Mouse (Mus musculus) stomach, embryonic 14.5 days (tissue): ENCODE results near the gene Smoc1. TPM values are rescaled to one million over a fixed set of nuclear protein-coding genes. Genes with fewer than 3 reads are reported as not detected.

Source experiments
- ATAC-seq: fragments of 200-750 bp; cut with Nextera tagmentation; 2 replicates; pipeline ENCODE4 v1.8.0; 2017; ENCODE audit warnings: low read depth, moderate TSS enrichment; ENCODE audit not compliant: insufficient number of reproducible peaks, insufficient read depth, low FRiP score
- H3K27ac ChIP-seq: fragments of 300-500 bp; sonication (generic); 2 replicates; pipeline ENCODE4 v1.5.1; 2014; ENCODE audit warnings: mild to moderate bottlenecking, low read length, moderate library complexity, mixed read lengths
- H3K27me3 ChIP-seq: fragments of 300-500 bp; sonication (generic); 2 replicates; pipeline ENCODE4 v1.6.1; 2014; ENCODE audit warnings: low read length, control low read depth, mixed read lengths; ENCODE audit not compliant: control insufficient read depth, insufficient read depth
- H3K36me3 ChIP-seq: fragments of 300-500 bp; sonication (generic); 2 replicates; pipeline ENCODE4 v1.6.1; 2014; ENCODE audit warnings: mild to moderate bottlenecking, control low read depth, low read length, moderate library complexity, mixed read lengths; ENCODE audit not compliant: control insufficient read depth, insufficient read depth
- H3K4me1 ChIP-seq: fragments of 300-500 bp; sonication (generic); 2 replicates; pipeline ENCODE4 v1.6.1; 2014; ENCODE audit warnings: low read length, control low read depth, mixed read lengths; ENCODE audit not compliant: control insufficient read depth, insufficient read depth
- H3K4me2 ChIP-seq: fragments of 300-500 bp; sonication (generic); replicated peaks from 2 replicates; pipeline ENCODE4 v1.6.1; 2014; ENCODE audit warnings: low read depth, low read length, control low read depth
- H3K4me3 ChIP-seq: fragments of 300-500 bp; sonication (generic); 2 replicates; pipeline ENCODE4 v1.5.1; 2014; ENCODE audit warnings: low read depth, low read length, control low read depth
- H3K9ac ChIP-seq: fragments of 300-500 bp; sonication (generic); replicated peaks from 2 replicates; pipeline ENCODE4 v1.6.1; 2014; ENCODE audit warnings: low read depth, mild to moderate bottlenecking, control low read depth, low read length, moderate library complexity, mixed read lengths
- H3K9me3 ChIP-seq: fragments of 300-500 bp; sonication (generic); 2 replicates; pipeline ENCODE4 v1.6.1; 2016; ENCODE audit warnings: low read depth, low read length, control low read depth; ENCODE audit not compliant: control insufficient read depth
- WGBS: fragments of 180-500 bp; shearing (Covaris S2); extraction: QIAGEN DNeasy Blood & Tissue Kit; methylation state at CpG from one replicate; pipeline ENCODE4 v1.1.7; 2014; 5-methylcytosine and 5-hydroxymethylcytosine counted together
- polyA plus RNA-seq: library from polyadenylated mRNA; unstranded; fragments of >200 nt; fragmentation: Nextera tagmentation; extraction: Ambion mirVana; gene quantifications from 2 replicates; pipeline ENCODE4 v1.2.1, GENCODE M21; 2014

The Smoc1 gene
- polyA plus RNA-seq, 1 experiment from 2014 or later, result 4.7 TPM

- no peaks in the 10 kb centered on the region for H3K9me3 ChIP-seq
- no peaks in the 10 kb centered on the region for H3K27me3 ChIP-seq
- no peak for ATAC-seq
- no peak overlapping the region for H3K9ac ChIP-seq
- no peak overlapping the region for H3K4me3 ChIP-seq
- no peaks in the 10 kb centered on the region for H3K36me3 ChIP-seq
- 69% methylated on average over 3 of the region's 3 CpGs for WGBS
- no peak overlapping the region for H3K4me2 ChIP-seq
- H3K27ac ChIP-seq, result no peak overlapping the region
- H3K4me1 ChIP-seq, result no peaks in the 10 kb centered on the region
Measured at GRCm38 (mm10) chr12:81188423-81188822, 161.8 kb downstream of the Smoc1 start.

DNA sequence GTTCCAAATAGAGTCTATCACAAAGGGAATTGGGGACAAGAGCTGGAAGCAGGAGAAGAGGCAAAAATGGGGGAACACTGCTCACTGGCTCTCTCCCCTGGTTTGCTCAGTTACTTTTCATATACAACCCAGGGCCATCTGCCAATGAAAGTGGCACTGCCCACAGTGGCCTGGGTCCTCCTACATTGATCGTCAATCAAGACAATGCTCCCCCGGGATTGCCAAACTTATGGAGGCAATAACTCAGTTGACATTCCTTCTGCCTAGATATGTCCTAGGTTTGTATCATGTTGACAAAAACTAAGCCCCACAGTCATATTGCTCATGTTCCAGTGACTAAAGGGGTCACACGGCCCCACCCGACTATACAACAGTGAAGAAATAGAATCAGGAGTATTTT lies 162.4 kb downstream of the Smoc1 start:
- 89% methylated on average over 4 of the region's 4 CpGs for WGBS
- H3K4me2 ChIP-seq, result no peak overlapping the region
- H3K9me3 ChIP-seq, result no peaks in the 10 kb centered on the region
- no peak for ATAC-seq
- H3K4me1 ChIP-seq, result no peaks in the 10 kb centered on the region
- H3K27ac ChIP-seq, result no peak overlapping the region
- H3K4me3 ChIP-seq, result no peak overlapping the region
- H3K36me3 ChIP-seq, result no peaks in the 10 kb centered on the region
- H3K27me3 ChIP-seq, result no peaks in the 10 kb centered on the region
- no peak overlapping the region for H3K9ac ChIP-seq

- Histone ChIP-seq H3K27ac (no peak overlapping the region), H3K4me2 (no peak overlapping the region), H3K4me1 (no peaks in the 10 kb centered on the region), H3K9ac (no peak overlapping the region), H3K36me3 (no peaks in the 10 kb centered on the region), H3K9me3 (no peaks in the 10 kb centered on the region), H3K27me3 (no peaks in the 10 kb centered on the region), H3K4me3 (no peak overlapping the region)
- WGBS, result 87% methylated on average over 1 of the region's 1 CpGs
- no peak for ATAC-seq
Measured at GRCm38 (mm10) chr12:81189636-81190035, 163.0 kb downstream of the Smoc1 start.

DNA sequence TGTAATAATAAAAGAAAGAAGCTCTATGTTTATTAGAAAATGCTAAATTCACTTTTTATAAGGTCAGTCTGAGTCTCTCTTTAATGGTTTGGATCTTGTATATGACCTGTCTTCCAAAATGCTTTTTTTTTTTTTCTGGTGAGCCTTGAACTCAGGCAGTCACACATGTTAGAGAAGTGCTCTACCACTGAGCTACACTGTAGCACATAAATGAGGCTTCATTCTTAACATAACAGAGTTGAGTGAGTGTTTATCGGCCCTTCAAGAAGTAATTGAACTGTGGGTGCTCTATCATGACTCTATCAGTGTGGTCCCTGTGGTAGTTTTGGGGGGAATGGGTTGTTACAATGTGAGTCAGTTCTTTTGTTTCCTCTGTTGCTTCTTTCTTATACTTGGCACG lies 167.4 kb downstream of the Smoc1 start:
- Histone ChIP-seq H3K4me1 (no peaks in the 10 kb centered on the region), H3K9me3 (no peaks in the 10 kb centered on the region), H3K4me2 (no peak overlapping the region), H3K36me3 (no peaks in the 10 kb centered on the region), H3K27ac (no peak overlapping the region), H3K9ac (no peak overlapping the region), H3K4me3 (no peak overlapping the region), H3K27me3 (no peaks in the 10 kb centered on the region)
- ATAC-seq, result no peak
- WGBS, result 83% methylated on average over 2 of the region's 2 CpGs

- Histone ChIP-seq H3K4me3 (no peak overlapping the region), H3K36me3 (no peaks in the 10 kb centered on the region), H3K9ac (no peak overlapping the region), H3K9me3 (no peaks in the 10 kb centered on the region), H3K4me2 (no peak overlapping the region), H3K4me1 (no peaks in the 10 kb centered on the region), H3K27ac (no peak overlapping the region), H3K27me3 (no peaks in the 10 kb centered on the region)
- WGBS, result 64% methylated on average over 5 of the region's 5 CpGs
- no peak for ATAC-seq
Measured at GRCm38 (mm10) chr12:81197468-81198075, 171.0 kb downstream of the Smoc1 start.

DNA sequence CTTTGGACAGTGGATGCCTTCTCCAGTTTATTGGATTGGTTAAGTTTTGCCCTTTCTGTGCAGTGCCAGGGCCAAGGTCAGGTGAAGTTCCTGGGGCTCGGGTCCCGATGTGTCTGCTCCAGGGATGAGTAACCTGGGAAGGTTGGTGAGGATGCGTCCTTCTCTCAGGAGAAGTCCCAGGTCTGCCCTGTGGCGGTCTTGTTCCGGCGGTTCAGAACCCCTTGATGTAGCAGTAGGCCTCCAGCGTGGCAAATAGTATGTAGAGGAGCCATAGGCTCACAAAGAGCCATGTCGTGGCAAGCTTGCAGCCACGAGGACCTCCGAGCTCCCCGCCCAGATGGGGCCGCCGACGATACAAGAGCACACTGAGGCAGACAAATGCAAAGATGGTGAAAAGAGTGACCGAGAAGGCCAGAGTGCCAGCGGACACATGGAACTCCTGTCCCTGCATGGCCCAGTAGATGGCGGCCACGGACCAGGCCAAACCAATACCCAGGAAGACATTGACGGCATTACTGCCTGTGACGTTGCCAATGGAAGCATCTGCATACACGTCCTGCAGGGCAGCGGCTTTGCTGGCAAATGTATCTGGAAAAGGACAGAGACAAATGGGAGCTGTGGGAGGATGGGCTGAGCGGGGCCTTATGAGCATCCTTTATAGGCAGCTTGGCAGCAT lies 172.8 kb downstream of the Smoc1 start:
- Histone ChIP-seq H3K27me3 (no peaks in the 10 kb centered on the region), H3K27ac (no peak overlapping the region), H3K36me3 (no peaks in the 10 kb centered on the region), H3K4me2 (0 out of 2 replicates have a peak overlapping the region, but pooled peaks have one; percentile 13), H3K4me1 (no peaks in the 10 kb centered on the region), H3K9me3 (no peaks in the 10 kb centered on the region), H3K9ac (no peak overlapping the region), H3K4me3 (no peak overlapping the region)
- WGBS, result 32% methylated on average over 23 of the region's 23 CpGs
- ATAC-seq, result no peak

DNA sequence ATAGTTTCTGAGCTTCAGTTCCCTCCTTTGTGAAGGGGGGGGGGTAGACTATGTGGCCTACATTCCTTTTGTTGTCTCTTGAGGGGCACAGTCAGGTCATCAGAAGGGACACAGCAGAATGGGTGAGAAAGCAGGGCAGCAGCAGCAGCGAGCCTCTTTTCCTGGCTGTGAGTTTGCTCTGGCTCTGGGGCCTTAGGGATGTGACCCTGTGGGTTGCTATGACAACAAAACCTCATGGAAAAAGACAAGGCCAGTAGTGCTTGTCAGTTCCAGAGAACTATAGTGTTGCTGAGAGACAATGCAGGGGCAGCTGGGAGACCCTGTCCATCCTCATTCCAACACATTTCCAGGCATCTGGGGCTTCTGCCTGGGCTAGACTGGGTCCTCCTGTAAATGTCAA lies 176.6 kb downstream of the Smoc1 start:
- 24% methylated on average over 1 of the region's 1 CpGs for whole genome bisulfite sequencing
- no peak overlapping the region for H3K4me2 ChIP-seq
- no peak overlapping the region for H3K9ac ChIP-seq
- no peak overlapping the region for H3K4me3 ChIP-seq
- no peaks in the 10 kb centered on the region for H3K9me3 ChIP-seq
- no peaks in the 10 kb centered on the region for H3K27me3 ChIP-seq
- no peaks in the 10 kb centered on the region for H3K4me1 ChIP-seq
- H3K27ac ChIP-seq, result no peak overlapping the region
- ATAC-seq, result no peak
- H3K36me3 ChIP-seq, result no peaks in the 10 kb centered on the region

- no peaks in the 10 kb centered on the region for H3K9me3 ChIP-seq
- no peak for ATAC-seq
- no peak overlapping the region for H3K4me3 ChIP-seq
- H3K27ac ChIP-seq, result no peak overlapping the region
- WGBS, result 23% methylated on average over 6 of the region's 6 CpGs
- H3K4me2 ChIP-seq, result no peak overlapping the region
- no peaks in the 10 kb centered on the region for H3K4me1 ChIP-seq
- no peaks in the 10 kb centered on the region for H3K27me3 ChIP-seq
- H3K36me3 ChIP-seq, result no peaks in the 10 kb centered on the region
- H3K9ac ChIP-seq, result no peak overlapping the region
Measured at GRCm38 (mm10) chr12:81205619-81206560, 179.3 kb downstream of the Smoc1 start.
